Mouse (Mus musculus) cerebral cortex, adult 2 months (tissue): ENCODE data around the gene Klf2.

Source experiments
- WGBS: fragments of 180-500 bp; shearing (Covaris S2); methylation state at CpG from one replicate; pipeline ENCODE4 v1.1.7; 2018; 5-methylcytosine and 5-hydroxymethylcytosine counted together

The Klf2 gene

DNA sequence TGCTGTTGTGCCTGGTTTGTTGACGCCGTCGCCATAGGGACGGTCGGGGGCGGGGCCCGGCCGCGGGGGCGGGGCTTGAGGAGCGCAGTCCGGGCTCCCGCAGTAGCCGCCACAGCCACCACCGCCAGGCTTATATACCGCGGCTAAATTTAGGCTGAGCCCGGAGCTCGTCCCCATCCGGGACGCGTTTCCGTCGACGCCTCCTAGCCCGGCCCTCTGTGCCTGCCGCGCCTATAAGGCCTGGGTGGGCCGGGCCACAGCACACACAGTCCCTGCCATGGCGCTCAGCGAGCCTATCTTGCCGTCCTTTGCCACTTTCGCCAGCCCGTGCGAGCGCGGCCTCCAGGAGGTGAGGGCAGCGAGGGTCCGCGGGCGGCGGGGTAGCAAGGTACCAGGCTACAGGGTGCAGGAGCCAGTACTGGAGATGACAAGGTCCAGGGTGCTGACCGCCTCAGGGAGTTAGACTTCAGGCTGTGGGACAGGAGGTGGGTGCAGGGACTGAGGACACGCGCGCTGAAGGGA lies at the start of gene Klf2:
Gene Klf2 (plus strand): TSS at position 233 of the 522 bp plus-strand sequence.
- under 1% methylated on average over 46 of the region's 46 CpGs for WGBS

DNA sequence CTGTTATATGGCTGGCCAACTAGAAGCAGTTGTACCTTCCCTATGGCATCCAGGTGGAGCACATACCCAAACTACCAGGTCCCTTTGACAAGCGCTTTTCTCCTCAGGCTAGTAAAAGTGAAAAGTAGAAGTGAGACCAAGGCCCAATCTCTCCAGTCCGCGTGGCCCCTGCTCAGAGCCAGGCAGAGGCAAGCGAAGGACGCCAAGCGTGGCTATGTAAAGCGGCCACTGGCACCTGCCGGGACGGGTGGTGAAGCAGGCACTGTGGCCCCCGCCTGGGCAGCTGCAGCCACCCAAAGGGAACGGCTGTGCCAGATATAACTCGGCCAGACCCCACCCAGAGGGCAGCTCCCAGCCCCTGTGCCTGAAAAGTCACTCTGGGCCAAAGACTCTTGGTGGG lies 48.2 kb upstream of the Klf2 start:
- WGBS: 89% methylated on average over 12 of the region's 12 CpGs

DNA sequence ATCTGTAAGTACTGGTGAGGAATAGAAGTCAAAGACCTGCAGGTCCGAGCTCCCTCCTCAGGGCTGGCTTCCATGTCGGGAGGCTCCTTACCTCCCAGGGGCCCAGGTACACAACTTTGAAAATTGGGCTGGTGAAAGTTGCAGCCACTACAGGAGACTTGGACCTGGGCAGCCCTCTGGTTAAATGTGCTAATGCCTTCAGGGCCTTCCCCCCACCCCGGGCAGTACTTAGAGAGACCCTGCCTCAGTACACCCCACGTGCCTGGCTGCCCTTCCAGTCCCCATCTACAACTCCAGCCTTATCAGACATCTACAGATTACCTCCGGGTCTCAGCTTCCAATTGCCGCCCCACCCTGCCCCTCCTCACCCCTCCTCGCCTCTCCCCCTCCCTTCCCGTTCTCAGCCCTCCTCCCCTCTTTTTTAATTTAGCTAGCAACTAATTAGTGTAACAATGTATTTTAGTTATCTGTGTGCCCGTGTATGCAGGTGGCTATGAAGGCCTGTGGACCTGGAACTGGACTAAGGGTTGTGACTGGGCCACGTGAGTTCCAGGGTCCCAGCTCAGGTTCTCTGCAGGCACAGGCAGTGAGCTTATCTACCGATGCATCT lies 47.7 kb upstream of the Klf2 start:
- WGBS: 80% methylated on average over 11 of the region's 11 CpGs

DNA sequence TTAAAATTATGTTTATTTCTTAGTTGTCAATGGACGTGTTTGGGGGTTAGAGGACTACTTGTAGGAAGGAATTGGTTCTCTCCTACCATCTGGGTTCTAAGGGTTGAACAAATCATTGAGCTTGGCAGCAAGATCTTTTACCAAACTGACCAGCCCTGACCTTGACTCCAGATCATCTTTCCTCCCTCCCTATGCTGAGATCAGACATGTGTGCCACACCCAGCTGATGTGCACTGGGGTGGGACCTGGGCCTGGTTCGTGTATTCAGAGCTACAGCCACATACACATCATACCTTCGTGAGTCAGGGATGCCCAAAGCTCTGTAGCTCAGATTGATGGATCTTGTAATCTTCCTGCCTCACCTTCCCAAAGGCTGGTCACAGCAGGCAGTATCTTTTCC lies 47.1 kb upstream of the Klf2 start:
- WGBS: 80% methylated on average over 3 of the region's 3 CpGs

DNA sequence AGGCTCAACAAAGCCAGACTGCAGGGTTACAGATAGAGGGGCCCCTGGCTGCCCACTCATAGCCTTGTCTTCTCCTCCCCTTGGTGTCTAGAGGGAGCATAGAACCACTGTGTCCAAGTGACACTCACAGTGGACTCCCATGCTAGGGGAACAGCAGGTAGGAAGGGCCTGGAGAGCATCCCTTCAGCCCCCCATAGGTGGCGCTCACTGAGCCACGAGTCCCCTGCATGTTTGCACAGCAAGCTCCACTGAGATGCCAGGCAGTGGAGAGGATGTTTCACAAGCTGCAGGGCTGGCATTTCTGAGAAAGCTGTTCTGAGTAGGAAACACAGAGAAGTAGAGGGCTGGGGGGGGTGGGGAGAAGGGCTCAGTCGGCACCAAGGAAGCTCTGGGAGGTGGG lies 46.5 kb upstream of the Klf2 start:
- 8% methylated on average over 3 of the region's 3 CpGs for WGBS

DNA sequence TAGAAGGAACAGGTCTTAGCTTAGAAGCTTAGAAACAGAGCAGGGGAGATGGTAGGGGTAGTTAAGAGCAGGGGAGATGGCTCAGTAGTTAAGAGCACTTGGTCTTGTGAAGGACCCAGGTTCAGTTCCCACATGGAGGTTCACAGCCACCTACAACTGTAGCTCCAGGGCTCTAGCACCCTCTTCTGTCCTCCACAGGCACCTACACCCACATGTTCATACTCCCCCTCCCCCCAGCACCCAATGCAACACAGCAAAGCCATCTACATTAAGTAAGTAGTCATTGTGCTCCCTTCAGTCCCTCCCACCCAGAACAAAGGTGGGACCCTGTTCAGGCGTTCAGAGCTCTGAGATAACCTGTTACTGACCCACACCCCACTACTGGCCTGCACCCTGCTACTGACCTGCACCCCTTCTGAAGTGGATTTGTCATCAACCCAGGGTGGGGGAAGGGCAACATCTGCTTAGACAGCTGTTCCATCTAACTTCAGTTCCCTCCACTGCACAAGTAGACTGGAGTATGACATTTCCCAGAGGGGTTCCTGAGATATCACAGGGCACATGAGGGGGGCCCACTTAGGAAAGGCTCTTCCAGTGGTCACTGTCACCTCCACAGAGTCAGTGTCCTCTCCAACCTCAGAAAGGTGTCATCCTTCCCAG lies 45.6 kb upstream of the Klf2 start:
- WGBS: 93% methylated on average over 1 of the region's 1 CpGs

DNA sequence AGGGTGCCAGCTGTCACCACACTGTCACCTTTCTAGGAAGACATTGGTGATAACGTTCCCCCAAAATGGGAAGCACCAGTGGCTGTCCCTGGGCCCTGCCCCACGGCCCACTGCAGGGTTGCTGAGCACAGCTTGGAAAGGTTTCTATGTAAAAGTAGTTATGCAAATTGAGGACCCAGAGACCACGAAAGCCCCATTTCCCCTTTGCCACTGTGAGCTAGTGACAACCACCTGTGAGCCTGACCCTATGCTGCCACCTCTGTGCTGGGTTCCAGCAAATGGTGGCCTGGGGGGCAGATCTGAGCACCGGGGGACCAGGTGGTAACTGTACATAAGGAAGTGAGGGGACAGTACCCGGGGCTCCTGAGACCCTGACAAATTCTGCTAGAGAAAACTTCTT lies 45.0 kb upstream of the Klf2 start:
- WGBS: 82% methylated on average over 5 of the region's 5 CpGs

DNA sequence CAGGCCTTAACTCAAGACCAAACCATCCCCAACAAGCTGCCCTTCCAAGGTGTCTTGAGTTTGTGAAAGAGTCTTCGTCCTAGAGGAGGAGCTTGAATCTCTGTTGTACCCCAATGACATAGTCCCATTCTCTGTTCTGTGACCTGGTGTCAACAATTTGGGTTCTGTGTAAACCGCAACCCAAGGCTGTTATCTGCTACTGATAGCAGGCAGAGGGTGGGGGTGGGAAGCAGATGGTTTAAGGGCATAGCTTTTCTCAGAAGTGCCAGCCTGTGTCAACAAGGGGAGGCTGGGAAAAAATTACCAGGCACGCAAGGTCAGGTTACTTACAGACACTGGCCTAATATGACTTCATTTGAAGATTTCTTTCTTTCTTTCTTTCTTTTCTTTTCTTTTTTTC lies 41.6 kb upstream of the Klf2 start:
- 91% methylated on average over 3 of the region's 3 CpGs for WGBS

DNA sequence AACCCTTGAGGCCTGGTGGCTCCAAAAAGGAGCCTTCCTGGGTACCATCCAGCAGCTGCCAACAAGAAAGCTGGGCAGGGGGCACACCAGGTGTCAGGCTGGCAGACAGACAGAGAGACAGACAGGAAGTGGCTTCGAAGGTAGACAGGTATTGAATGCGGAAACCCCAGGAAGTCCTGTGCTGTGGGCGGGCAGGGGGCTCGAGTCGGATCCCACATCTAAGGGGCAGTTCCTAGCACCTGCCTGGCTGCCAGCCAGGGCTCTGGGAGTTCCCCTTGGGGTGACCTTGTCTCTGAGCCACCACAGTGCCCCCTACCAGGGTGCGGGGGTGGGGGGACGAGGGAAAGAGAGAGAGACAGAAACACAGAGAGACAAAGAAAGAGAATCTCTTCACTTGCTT lies 39.7 kb upstream of the Klf2 start:
- WGBS: 81% methylated on average over 7 of the region's 7 CpGs

DNA sequence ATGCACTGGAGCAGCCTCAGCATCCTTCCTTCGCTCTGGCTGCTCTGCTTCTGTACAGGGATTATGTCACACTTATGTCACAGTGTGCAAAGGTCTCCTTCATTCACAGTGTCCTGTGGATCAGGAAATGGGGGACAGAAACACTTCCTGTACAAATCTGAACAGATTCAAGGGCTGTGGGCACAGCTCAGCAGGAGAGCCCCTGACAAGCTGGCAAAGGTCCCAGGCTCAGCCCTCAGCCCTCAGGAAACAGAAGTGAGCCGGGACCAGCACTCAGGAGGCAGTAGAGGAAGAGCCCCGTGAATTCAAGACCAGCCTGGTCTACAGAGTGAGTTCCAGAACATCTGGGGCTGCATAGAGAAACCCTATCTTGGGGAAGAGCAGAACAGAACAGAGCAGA lies 37.2 kb upstream of the Klf2 start:
- WGBS: 36% methylated on average over 3 of the region's 3 CpGs

DNA sequence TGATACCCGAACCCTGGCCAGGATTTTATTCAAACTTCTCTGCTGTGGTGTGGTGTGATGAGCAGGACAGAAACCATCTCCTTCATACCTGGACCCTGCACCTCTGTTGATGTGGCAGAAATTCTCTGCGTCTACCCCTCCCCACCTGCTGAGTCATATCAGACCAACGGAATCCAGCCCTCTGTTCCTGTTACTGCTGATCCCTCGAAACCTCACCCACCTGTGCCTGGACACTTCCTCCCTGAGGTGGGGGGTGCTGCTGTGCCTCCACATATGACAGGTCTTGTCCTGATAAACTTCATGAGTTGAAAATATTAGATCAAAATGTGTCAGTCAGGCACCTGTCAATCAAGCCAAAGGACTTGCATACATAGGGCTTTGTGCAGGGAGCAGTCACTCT lies 33.5 kb upstream of the Klf2 start:
- 80% methylated on average over 4 of the region's 4 CpGs for WGBS

DNA sequence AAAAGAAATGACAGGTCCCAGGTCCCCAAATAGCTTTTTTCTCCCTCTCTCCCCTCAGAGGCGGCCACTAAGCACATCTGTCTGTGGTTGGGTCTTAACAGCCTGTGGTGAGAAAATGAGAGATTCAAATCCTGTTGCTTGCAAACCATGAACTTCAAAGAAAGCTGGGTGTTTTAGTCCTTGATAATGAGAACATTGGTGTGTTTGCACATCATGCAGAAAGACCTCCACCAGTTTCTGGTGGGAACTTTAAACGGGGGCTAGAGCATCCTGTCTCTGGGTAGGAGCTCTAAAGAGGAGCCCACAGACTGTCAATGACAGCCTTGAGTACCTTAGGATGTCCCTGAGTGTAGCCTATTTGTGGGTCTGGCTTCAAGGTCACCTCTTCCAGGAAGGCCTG lies 27.7 kb upstream of the Klf2 start:
- WGBS: 94% methylated on average over 2 of the region's 2 CpGs

DNA sequence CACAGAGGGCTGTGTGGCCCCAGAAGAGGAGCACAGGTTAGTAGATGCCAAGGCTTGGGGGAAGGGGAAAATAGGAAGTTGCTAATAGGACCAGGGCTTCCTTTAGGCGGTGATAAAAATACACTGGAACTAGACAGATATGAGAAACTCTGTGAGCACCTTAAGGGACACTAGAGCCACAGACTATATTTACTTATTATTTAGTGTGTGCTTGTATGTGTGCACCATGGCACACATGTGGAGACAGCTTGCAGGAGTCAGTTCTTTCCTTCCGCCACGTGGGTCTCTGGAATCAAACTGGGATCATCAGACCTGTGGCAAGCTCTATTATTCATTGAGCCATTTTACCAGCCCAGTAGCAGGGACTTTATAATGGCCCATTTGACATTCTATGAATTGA lies 23.7 kb upstream of the Klf2 start:
- 57% methylated on average over 3 of the region's 3 CpGs for WGBS

DNA sequence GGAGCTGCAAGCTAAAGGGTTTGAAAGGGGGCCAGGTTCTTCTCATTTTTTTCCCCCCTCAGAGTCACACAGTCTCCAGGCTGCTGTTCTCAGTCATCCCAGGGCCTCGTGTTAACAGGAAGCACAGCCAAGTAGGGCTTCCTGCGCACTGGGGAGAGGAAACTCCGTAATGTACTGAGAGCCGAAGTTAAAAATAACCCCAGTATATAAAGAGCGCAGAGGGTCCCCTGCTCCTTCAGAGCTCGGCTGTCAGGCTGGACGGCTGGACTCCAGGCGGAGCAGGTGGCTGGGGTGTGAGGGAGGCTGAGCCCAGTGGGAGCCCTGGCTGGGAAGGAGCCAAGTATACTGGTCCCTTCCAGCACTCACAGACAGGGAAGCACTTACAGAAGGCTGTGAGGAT lies 23.2 kb upstream of the Klf2 start:
- WGBS: 5% methylated on average over 8 of the region's 8 CpGs

DNA sequence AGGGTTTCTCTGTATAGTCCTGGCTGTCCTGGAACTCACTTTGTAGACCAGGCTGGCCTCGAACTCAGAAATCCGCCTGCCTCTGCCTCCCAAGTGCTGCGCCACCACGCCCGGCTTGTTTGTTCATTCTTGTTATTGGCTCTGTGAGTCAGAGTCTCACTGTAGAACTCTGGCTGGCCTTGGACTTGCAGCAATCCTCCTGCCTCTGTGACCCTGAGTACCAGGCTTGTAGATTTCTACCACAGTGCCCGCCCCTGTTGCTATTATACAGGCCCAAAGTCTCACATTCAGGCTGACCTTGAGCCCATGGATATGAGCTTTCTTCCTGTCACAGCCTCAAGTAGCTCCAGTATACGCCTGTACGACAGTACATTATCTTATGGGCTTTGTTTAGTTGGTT lies 22.3 kb upstream of the Klf2 start:
- 95% methylated on average over 8 of the region's 8 CpGs for WGBS

DNA sequence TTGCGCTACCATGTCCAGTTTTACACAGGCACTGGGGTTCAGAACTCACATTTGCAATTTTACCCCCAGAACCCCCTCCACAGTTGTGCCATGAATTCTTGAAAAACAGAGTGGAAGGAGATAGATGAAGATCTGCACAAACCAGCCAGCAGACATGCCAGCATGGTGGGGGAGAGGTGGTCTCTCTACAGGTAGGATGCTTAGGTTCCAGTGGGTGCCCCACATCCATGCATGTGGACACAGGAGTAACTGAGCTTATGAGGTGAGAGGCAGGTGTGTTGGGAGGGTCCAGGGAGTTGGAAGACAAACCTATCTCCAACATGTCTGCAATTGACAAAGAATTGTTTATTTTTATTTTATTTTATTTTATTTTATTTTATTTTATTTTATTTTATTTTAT lies 19.9 kb upstream of the Klf2 start:
- WGBS: 100% methylated on average over 1 of the region's 1 CpGs

DNA sequence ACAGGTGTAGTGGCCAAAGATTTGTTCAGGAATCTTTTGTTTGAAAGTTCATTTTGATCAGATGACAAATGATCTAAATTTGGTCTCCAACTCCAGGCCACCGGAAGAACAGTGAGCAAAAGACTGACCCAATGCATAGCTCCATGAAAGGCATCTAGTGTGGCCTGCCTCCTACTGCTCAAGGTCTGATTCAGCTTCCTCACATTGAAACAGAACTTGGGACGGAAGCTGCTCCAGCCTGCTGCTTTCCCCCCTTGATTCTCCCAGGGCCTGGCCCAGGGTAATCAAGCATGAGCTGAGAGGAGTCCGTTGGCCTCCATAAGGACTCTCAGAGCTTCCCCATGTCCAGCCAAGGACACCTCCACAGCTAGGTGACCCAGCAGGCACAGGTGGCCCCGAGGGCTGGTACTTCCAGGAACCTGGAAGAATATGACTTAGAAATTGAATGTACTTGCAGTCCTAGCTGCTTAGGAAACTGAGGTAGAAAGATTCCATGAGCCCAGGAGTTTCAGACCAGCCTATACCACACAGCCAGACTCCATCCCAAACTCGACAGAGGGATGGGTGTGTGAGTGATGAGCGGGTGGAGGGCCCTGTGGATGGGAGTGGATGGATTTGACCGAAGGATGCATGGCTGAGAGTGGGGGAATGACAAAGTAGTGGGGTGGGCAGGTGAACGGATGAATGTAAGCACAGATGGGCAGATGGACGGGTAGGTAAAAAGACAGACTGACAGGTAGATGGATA lies 18.0 kb upstream of the Klf2 start:
- WGBS: 80% methylated on average over 9 of the region's 9 CpGs

DNA sequence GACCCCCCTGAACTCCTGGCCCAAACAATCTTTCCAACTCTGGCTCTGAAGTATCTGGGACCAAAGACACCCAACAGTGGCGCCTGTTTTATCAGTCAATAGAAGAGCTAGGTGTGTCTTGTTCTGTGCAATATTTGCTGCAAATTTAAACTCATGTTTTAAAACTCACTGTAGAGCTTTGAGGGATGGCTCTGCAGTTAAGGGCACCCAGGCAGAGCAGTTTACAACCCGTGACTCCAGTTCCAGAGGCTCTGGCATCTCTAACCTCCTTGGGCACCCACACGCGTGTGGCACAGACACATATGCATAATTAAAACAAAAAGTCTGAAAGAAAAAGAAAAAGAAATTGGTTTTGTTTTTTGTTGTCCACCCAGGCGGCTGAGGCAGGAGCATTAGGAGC lies 17.3 kb upstream of the Klf2 start:
- 95% methylated on average over 5 of the region's 5 CpGs for WGBS

DNA sequence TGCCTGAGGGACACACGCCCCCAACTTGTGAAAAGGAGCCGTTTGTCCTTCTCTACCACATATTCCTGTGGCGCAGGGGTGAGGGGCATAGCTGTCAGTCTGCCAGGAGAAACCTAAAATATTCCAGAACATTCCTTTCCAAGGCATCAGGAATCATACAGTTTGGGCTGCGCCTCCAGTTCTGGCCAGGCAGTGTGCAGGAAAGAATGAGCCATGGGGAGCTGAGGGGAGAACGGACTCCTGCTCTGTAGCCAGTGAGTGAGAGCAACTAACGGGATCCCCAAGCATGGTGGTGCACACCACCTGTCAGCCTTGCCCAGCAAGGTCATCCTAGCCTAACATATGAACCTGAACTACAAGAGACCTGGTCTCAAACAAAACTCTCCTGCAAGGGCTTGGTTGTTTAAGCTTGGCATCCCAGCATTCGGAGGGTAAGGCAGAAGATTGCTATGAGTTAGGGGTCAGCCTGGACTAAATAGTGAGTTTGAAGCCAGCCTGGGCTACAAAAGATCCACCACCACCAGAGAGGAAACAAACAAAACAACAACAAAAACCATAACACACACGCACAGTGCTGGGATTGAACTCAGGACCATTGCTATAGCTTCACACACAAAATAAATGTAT lies 15.7 kb upstream of the Klf2 start:
- 50% methylated on average over 8 of the region's 8 CpGs for WGBS

DNA sequence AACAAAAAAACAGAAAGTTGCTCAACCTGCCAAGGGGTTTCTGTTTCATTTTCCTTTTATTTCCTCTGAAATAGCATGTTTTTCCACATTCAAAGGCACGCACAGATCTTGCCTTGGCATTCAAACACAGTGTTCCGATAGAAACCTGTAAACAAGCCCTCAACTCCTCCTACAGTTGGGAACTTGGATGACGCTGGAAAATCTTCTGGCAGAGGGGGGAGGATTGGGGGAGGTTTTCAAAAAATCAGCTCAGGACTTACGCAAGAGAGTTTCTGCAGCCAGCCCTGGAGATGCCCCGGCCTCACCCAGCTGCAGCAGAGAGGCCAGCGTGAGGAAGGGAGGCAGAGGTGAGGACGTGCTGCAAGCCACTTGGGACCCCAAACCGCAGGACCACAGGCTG lies 15.2 kb upstream of the Klf2 start:
- 28% methylated on average over 8 of the region's 8 CpGs for WGBS

DNA sequence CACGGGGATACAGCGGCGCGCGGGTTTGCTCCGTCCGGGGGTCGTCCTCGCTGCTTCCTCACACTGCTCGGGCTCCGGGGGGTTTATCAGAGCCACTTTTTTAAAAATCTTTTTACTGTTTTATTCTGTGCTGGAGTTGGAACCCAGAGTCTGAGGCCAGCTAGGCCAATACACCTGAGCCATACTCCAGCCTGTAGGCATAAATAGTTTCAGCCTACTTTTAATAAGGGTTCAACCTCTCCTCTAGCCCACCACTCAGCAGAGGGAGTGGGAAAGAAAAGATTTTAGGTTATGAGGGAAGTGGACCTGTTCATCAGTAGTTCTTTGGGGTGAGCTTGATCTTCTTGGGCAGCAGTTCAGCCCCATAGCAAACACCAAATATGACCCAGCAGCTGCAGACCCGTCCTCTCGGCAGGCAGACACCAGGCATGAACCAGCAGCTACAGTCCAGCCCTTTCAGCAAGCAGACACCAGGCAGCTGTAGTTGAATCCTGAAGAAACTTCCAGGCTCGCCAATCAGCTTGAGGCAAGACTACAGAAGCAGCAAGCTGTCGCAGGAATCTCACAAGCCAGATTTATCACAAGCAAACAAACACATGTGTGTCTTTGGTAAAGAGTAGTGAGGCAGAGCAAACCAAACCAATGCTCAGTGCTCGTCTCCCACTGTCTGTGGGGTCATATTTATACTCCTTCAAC lies 13.5 kb upstream of the Klf2 start, which contains the start of gene Gm10282:
Gene Gm10282 (minus strand): TSS at position 51 of the 696 bp plus-strand sequence.
- 84% methylated on average over 16 of the region's 16 CpGs for WGBS

DNA sequence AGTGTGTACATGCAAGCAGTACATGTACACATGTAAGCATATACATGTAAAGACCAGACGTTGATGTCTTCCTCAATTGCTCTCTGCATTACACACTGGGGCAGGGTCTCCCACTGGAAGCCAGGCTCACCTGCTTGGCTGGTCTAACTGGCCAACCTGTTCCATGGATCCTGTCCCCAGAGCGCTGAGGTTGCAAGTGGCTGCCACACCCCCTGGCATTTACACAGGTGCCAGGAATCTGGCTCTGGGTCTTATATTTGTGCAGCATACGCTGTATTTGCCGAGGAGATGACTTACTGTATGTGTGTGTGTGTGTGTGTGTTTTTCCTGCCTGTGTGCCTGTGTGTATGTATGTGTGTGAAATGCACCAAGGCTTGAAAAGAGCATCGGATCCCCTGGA lies 11.9 kb upstream of the Klf2 start:
- WGBS: 92% methylated on average over 5 of the region's 5 CpGs
